Mouse (Mus musculus) hindbrain, embryonic 10.5 days (tissue): ENCODE measurements around the gene Dact3. TPM values are rescaled to one million over a fixed set of nuclear protein-coding genes. Genes with fewer than 3 reads are reported as not detected.

ENCODE experiments used
- DNase-seq: peaks from one replicate; pipeline ENCODE4 v3.0.0-alpha.2; 2017; ENCODE audit warnings: low spot score
- H3K27ac ChIP-seq: fragments of 300-500 bp; sonication (generic); 2 replicates; pipeline ENCODE4 v1.5.1; 2016; ENCODE audit warnings: mild to moderate bottlenecking, moderate library complexity
- H3K27me3 ChIP-seq: fragments of 300-500 bp; sonication (generic); 2 replicates; pipeline ENCODE4 v1.6.1; 2016; ENCODE audit warnings: mild to moderate bottlenecking; ENCODE audit not compliant: poor library complexity, insufficient read depth, severe bottlenecking
- H3K36me3 ChIP-seq: fragments of 300-500 bp; sonication (generic); 2 replicates; pipeline ENCODE4 v1.6.1; 2016; ENCODE audit warnings: mild to moderate bottlenecking, moderate library complexity
- H3K4me1 ChIP-seq: fragments of 300-500 bp; sonication (generic); replicated peaks from 2 replicates; pipeline ENCODE4 v1.6.1; 2016; ENCODE audit warnings: mild to moderate bottlenecking
- H3K4me3 ChIP-seq: fragments of 300-500 bp; sonication (generic); 2 replicates; pipeline ENCODE4 v1.5.1; 2016; ENCODE audit warnings: mild to moderate bottlenecking, moderate library complexity
- H3K9me3 ChIP-seq: fragments of 300-500 bp; sonication (generic); 2 replicates; pipeline ENCODE4 v1.6.1; 2016; ENCODE audit warnings: mild to moderate bottlenecking, moderate library complexity
- WGBS: fragments of 180-500 bp; shearing (Covaris S2); methylation state at CpG from one replicate; pipeline ENCODE4 v1.1.7; 2016; 5-methylcytosine and 5-hydroxymethylcytosine counted together
- polyA plus RNA-seq: library from polyadenylated mRNA; unstranded; fragments of >200 nt; fragmentation: Nextera tagmentation; extraction: Ambion mirVana; gene quantifications from 2 replicates; pipeline ENCODE4 v1.2.1, GENCODE M21; 2016

Gene Dact3
- 3.2 and 4.9 TPM in 2 replicates for polyA plus RNA-seq

GRCm38 (mm10) chr7:16875310-16875325 lies at the start of gene Dact3:
TSS of gene Dact3 (plus strand) at chr7:16875317.
- H3K9me3 ChIP-seq = no peaks in the 10 kb centered on the region
- 0% methylated on average over 1 of the region's 1 CpGs for WGBS
- peaks cover 29% of the 10 kb centered on the region for H3K36me3 ChIP-seq
- H3K4me3 ChIP-seq = peak within 1 kb of the TSS; percentile 82
- H3K27ac ChIP-seq = peak within 1 kb of the TSS; percentile 93
- H3K27me3 ChIP-seq = no peaks in the 10 kb centered on the region
- H3K4me1 ChIP-seq = peaks cover 50% of the 10 kb centered on the region
- DNase-seq = no peak

GRCm38 (mm10) chr7:16825785-16826184 lies 49.3 kb upstream of the Dact3 start:
- WGBS = 86% methylated on average over 10 of the region's 10 CpGs
- Histone ChIP-seq H3K27me3 (no peaks in the 10 kb centered on the region), H3K4me1 (peaks cover 21% of the 10 kb centered on the region), H3K4me3 (no peak overlapping the region), H3K9me3 (no peaks in the 10 kb centered on the region), H3K36me3 (peaks cover 93% of the 10 kb centered on the region), H3K27ac (no peak overlapping the region)
- no peak for DNase-seq

- peaks cover 100% of the 10 kb centered on the region for H3K36me3 ChIP-seq
- 79% methylated on average over 5 of the region's 5 CpGs for WGBS
Measured at GRCm38 (mm10) chr7:16826571-16826970, 48.5 kb upstream of the Dact3 start.

GRCm38 (mm10) chr7:16827274-16827673 lies 47.8 kb upstream of the Dact3 start:
- H3K4me1 ChIP-seq = peaks cover 6% of the 10 kb centered on the region; the same call in 1 of the 2 replicates
- DNase-seq = no peak
- no peak overlapping the region for H3K27ac ChIP-seq
- no peaks in the 10 kb centered on the region for H3K27me3 ChIP-seq
- peaks cover 100% of the 10 kb centered on the region for H3K36me3 ChIP-seq
- no peak overlapping the region for H3K4me3 ChIP-seq
- WGBS = 83% methylated on average over 4 of the region's 4 CpGs
- H3K9me3 ChIP-seq = no peaks in the 10 kb centered on the region

More at GRCm38 (mm10) chr7:16826571-16826970, 48.5 kb upstream of the Dact3 start:
- Histone ChIP-seq H3K9me3 (no peaks in the 10 kb centered on the region), H3K27ac (no peak overlapping the region), H3K27me3 (no peaks in the 10 kb centered on the region), H3K4me3 (no peak overlapping the region), H3K4me1 (peaks cover 13% of the 10 kb centered on the region)
- DNase-seq = no peak

GRCm38 (mm10) chr7:16830449-16830848 lies 44.7 kb upstream of the Dact3 start:
- no peaks in the 10 kb centered on the region for H3K9me3 ChIP-seq
- DNase-seq = no peak
- no peak overlapping the region; the same call in 1 of the 2 replicates for H3K4me3 ChIP-seq
- no peak overlapping the region for H3K27ac ChIP-seq
- peaks cover 6% of the 10 kb centered on the region; the same call in 1 of the 2 replicates for H3K4me1 ChIP-seq
- H3K27me3 ChIP-seq = no peaks in the 10 kb centered on the region
- H3K36me3 ChIP-seq = peaks cover 100% of the 10 kb centered on the region
- 87% methylated on average over 9 of the region's 9 CpGs for WGBS

- Histone ChIP-seq H3K27me3 (no peaks in the 10 kb centered on the region), H3K9me3 (no peaks in the 10 kb centered on the region), H3K4me3 (no peak overlapping the region), H3K4me1 (peaks cover 22% of the 10 kb centered on the region), H3K27ac (no peak overlapping the region), H3K36me3 (peaks cover 87% of the 10 kb centered on the region)
- 93% methylated on average over 18 of the region's 18 CpGs for WGBS
- DNase-seq = no peak
Measured at GRCm38 (mm10) chr7:16837916-16838803, 37.0 kb upstream of the Dact3 start.

GRCm38 (mm10) chr7:16838804-16839426 lies 36.2 kb upstream of the Dact3 start:
- H3K9me3 ChIP-seq = no peaks in the 10 kb centered on the region

GRCm38 (mm10) chr7:16839427-16840108 lies 35.5 kb upstream of the Dact3 start:
- Histone ChIP-seq H3K4me1 (peaks cover 36% of the 10 kb centered on the region), H3K4me3 (no peak overlapping the region), H3K27ac (no peak overlapping the region), H3K27me3 (peaks cover 5% of the 10 kb centered on the region; the same call in 1 of the 2 replicates), H3K9me3 (no peaks in the 10 kb centered on the region), H3K36me3 (peaks cover 73% of the 10 kb centered on the region)
- WGBS = 95% methylated on average over 12 of the region's 12 CpGs
- no peak for DNase-seq

More at GRCm38 (mm10) chr7:16838804-16839426, 36.2 kb upstream of the Dact3 start:
- Histone ChIP-seq H3K4me1 (peaks cover 30% of the 10 kb centered on the region), H3K27ac (no peak overlapping the region), H3K4me3 (no peak overlapping the region), H3K27me3 (no peaks in the 10 kb centered on the region), H3K36me3 (peaks cover 79% of the 10 kb centered on the region)
- 86% methylated on average over 6 of the region's 6 CpGs for WGBS
- DNase-seq = no peak

GRCm38 (mm10) chr7:16840109-16840491 lies 35.0 kb upstream of the Dact3 start:
- no peak for DNase-seq
- 84% methylated on average over 2 of the region's 2 CpGs for WGBS
- no peaks in the 10 kb centered on the region for H3K9me3 ChIP-seq
- peaks cover 41% of the 10 kb centered on the region for H3K4me1 ChIP-seq
- H3K36me3 ChIP-seq = peaks cover 67% of the 10 kb centered on the region
- no peak overlapping the region for H3K4me3 ChIP-seq
- peaks cover 11% of the 10 kb centered on the region; the same call in 1 of the 2 replicates for H3K27me3 ChIP-seq
- no peak overlapping the region for H3K27ac ChIP-seq

GRCm38 (mm10) chr7:16841078-16841477 lies 34.0 kb upstream of the Dact3 start:
- Histone ChIP-seq H3K36me3 (peaks cover 65% of the 10 kb centered on the region), H3K4me1 (peaks cover 51% of the 10 kb centered on the region), H3K27ac (no peak overlapping the region), H3K27me3 (peaks cover 12% of the 10 kb centered on the region; the same call in 1 of the 2 replicates), H3K9me3 (no peaks in the 10 kb centered on the region), H3K4me3 (no peak overlapping the region; the same call in 1 of the 2 replicates)
- 83% methylated on average over 4 of the region's 4 CpGs for whole genome bisulfite sequencing
- DNase-seq = no peak

- WGBS = 43% methylated on average over 11 of the region's 11 CpGs
- H3K27ac ChIP-seq = peak overlapping the region; percentile 87
- peaks cover 12% of the 10 kb centered on the region; the same call in 1 of the 2 replicates for H3K27me3 ChIP-seq
- no peaks in the 10 kb centered on the region for H3K9me3 ChIP-seq
- H3K36me3 ChIP-seq = peaks cover 58% of the 10 kb centered on the region
- peaks cover 52% of the 10 kb centered on the region for H3K4me1 ChIP-seq
- H3K4me3 ChIP-seq = peak overlapping the region; percentile 74
- no peak for DNase-seq
Measured at GRCm38 (mm10) chr7:16841561-16842560, 33.3 kb upstream of the Dact3 start.

GRCm38 (mm10) chr7:16842645-16843063 lies 32.5 kb upstream of the Dact3 start, which contains the start of gene Prkd2:
TSS of gene Prkd2 (plus strand) at chr7:16842902.
- Histone ChIP-seq H3K36me3 (peaks cover 57% of the 10 kb centered on the region), H3K27ac (peak within 1 kb of the TSS; percentile 87), H3K4me3 (peak within 1 kb of the TSS; percentile 74), H3K4me1 (peaks cover 52% of the 10 kb centered on the region), H3K9me3 (no peaks in the 10 kb centered on the region), H3K27me3 (peaks cover 12% of the 10 kb centered on the region; the same call in 1 of the 2 replicates)
- WGBS = 1% methylated on average over 32 of the region's 32 CpGs
- peak; percentile 93 for DNase-seq
